Mouse (Mus musculus) G1E (cell line): ENCODE measurements around the gene Gm42742. TPM values are rescaled to one million over a fixed set of nuclear protein-coding genes. Genes with fewer than 3 reads are reported as not detected.

ENCODE experiments used
- ATAC-seq: 2 replicates; pipeline ENCODE4 v1.8.0; 2016; ENCODE audit warnings: mild to moderate bottlenecking; ENCODE audit not compliant: insufficient number of reproducible peaks, poor library complexity, low FRiP score, severe bottlenecking; ENCODE audit errors: extremely low read depth
- DNase-seq: peaks from one replicate; pipeline ENCODE4 v3.0.0; 2012; ENCODE audit warnings: low spot score
- H3K27me3 ChIP-seq: 2 replicates; pipeline ENCODE4 v1.6.1; 2012; ENCODE audit warnings: mild to moderate bottlenecking, low read length, inconsistent platforms; ENCODE audit not compliant: insufficient read depth
- H3K36me3 ChIP-seq: replicated peaks from 2 replicates; pipeline ENCODE3; 2012; ENCODE audit warnings: mild to moderate bottlenecking, inconsistent platforms
- H3K4me1 ChIP-seq: 2 replicates; pipeline ENCODE4 v1.6.1; 2012; ENCODE audit warnings: low read depth, low read length, inconsistent platforms, mixed read lengths; ENCODE audit not compliant: insufficient read depth
- H3K4me3 ChIP-seq: 2 replicates; pipeline ENCODE4 v1.5.1; 2012; ENCODE audit warnings: low read depth, mild to moderate bottlenecking, inconsistent platforms, low read length, moderate library complexity, mixed read lengths
- H3K9me3 ChIP-seq: replicated peaks from 2 replicates; pipeline ENCODE4 v1.6.1; 2012; ENCODE audit warnings: inconsistent platforms
- CTCF ChIP-seq: IDR thresholded peaks from 2 replicates; pipeline ENCODE4 v1.5.1; 2012; ENCODE audit warnings: low read depth, low read length, inconsistent platforms, mixed read lengths
- GATA1 ChIP-seq: IDR thresholded peaks from 2 replicates; pipeline ENCODE4 v1.6.1; 2012; ENCODE audit warnings: borderline replicate concordance, low read length, inconsistent platforms, mixed read lengths
- GATA2 ChIP-seq: IDR thresholded peaks from 2 replicates; pipeline ENCODE4 v1.6.1; 2012; ENCODE audit warnings: low read depth, low read length, inconsistent platforms, borderline replicate concordance
- POLR2AphosphoS5 ChIP-seq: IDR thresholded peaks from 2 replicates; pipeline ENCODE4 v1.6.1; 2012; ENCODE audit warnings: low read depth, low read length, inconsistent platforms; ENCODE audit not compliant: insufficient replicate concordance
- TAL1 ChIP-seq: conservative IDR thresholded peaks from 2 replicates; pipeline ENCODE4 v1.6.1; 2012; ENCODE audit warnings: low read depth, low read length, inconsistent platforms, mixed read lengths
- polyA plus RNA-seq: library from polyadenylated mRNA; stranded (reverse); fragments of >175 nt; gene quantifications from 2 replicates; pipeline ENCODE4 v1.2.3, GENCODE M21; 2012
- total RNA-seq, 2 experiments: library from RNA; stranded (forward) in 1 of 2; stranded (reverse) in 1 of 2; fragments of 200-1000 nt in 1 of 2; fragments of >200 nt in 1 of 2; fragmentation: Nextera tagmentation in 1 of 2; gene quantifications; 2 replicates each; pipeline ENCODE4 v1.2.3; 2014 to 2017

The Gm42742 gene
- total and polyA plus RNA-seq, 3 experiments: 0.93 to 128 (median 21.4) TPM

DNA sequence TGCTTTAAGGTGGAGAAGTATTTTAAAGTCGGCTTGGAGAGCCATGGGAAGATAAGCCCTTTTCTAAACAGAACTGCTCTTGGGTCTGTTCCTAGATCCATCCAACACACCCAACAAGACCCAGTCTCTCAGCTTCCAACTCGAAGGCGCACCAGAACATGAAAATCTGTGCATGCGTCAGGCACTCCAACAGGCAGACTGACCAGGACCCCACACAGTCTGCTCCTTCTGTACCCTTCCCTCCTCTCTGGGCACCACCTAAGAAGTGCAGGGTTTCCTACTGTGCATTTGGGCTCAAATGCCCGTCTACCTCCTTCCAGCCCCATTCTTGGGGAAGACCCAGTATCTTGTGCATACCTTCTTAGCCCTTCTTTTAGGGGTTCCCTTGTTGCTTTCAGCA, 406 bp downstream of the Gm42742 start:
- TF ChIP-seq TAL1: no peak
- TF ChIP-seq GATA2: no peak
- TF ChIP-seq GATA1: no peak
- no peak for TF ChIP-seq POLR2AphosphoS5
- no peak for TF ChIP-seq CTCF
- Histone ChIP-seq H3K9me3 (no peaks in the 10 kb centered on the region), H3K36me3 (peaks cover 76% of the 10 kb centered on the region), H3K27me3 (no peaks in the 10 kb centered on the region), H3K4me3 (peak overlapping the region; percentile 72), H3K4me1 (peaks cover 88% of the 10 kb centered on the region)
- DNase-seq (no peak), ATAC-seq (no peak)

DNA sequence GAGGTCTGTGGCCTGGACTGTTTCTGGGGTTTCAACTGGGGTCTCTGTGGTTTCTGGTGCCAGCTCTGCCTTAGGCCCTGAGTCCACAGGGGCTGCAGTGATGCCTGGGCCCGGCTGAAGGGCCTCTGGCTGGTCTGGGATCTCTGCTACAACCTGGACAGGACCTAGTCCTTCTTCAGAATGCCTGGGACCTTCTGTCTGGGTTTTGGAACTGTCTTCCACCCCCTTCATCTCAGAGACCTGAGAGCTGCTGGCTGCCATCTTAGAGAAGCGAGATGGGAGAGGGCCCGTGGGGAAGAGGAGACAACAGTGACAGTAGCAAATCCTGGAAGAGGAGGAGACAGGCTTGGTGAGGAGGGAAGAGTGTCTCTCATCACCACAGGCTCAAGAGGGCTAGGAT, 866 bp downstream of the Gm42742 start:
- H3K36me3 ChIP-seq: peaks cover 76% of the 10 kb centered on the region
- H3K4me3 ChIP-seq: no peak overlapping the region
- TF ChIP-seq CTCF: no peak
- TF ChIP-seq POLR2AphosphoS5: no peak
- TF ChIP-seq GATA2: no peak
- no peak for TF ChIP-seq TAL1
- TF ChIP-seq GATA1: no peak
- no peak for ATAC-seq
- peaks cover 92% of the 10 kb centered on the region for H3K4me1 ChIP-seq
- DNase-seq: no peak
- H3K27me3 ChIP-seq: no peaks in the 10 kb centered on the region
- no peaks in the 10 kb centered on the region for H3K9me3 ChIP-seq

DNA sequence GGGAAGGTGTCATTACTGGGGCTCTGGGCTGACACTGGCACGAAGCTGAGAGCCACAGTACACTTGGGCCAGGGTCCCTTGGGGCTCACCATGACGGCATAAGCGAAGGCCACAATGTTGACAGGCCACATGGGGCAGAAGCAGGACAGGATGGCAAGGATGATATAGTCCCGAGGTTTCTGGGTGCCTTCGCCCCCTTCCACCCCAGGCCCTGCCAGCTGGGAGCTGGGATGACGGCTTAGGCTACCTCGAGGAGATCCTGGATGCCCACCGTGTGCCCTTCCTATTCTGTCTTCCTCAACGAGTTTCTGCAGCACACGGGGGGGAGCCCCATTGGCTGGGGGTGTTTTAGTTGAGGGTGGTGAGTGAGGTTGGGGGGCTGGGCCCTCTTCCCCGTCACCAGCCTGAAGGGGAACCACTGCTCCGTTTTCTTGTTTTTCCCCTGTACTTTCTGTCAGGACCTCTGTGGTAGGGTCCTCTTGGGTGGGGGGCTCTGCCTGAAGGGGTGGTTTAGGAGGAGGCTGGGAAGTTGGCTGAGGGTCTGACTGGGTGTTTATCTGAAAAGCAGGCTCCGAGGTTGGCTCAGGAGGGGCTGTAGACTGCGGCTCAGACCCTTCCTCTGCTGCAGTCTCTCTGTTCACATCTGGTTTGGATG, 1.5 kb downstream of the Gm42742 start:
- DNase-seq (no peak), ATAC-seq (no peak)
- Histone ChIP-seq H3K27me3 (no peaks in the 10 kb centered on the region), H3K9me3 (no peaks in the 10 kb centered on the region), H3K4me3 (no peak overlapping the region), H3K4me1 (peaks cover 93% of the 10 kb centered on the region), H3K36me3 (peaks cover 76% of the 10 kb centered on the region)
- TF ChIP-seq TAL1: no peak
- TF ChIP-seq GATA1: no peak
- no peak for TF ChIP-seq GATA2

DNA sequence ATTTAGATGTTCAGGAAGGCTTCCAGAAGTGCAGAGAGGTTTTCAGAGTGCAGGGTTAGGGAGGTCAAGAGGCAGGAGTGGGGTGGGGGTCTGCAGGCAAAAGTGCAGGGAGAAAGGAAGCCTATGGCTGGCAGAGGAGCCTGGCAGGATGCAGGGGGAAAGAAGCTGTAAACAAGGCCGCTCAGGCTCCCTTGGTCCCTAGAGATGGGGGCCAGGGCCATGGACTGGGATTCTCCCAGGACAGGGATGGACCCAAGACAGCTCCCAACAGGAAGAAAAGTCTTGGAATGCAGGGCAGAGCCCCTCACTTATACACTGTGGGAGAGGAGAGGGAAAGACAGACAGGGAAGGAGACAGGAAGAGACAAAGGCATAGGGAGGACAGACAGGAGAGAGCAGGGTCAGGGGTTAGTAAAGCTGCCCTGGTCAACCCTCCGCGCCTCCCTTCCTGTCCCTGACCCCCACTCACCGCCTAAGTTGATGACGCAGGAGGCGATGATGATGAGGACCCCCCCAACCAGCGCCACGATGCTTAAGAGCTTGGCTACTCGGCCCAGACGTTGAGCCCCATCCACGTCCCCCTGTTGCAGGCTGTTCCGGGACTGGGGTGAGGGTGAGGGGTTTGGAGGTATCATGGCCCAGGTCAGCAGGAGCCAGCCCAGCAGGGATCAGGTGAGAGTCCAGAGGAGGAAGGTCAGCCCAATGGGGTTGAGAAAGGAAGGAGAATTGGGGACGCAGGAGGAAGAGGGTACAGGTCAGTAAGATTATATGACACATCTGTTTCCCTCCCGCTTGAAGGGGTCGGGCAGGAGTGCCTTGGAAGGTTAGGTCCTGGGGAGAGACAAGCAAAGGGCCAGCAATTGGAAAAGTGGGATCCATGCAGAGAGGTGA, 2.2 kb downstream of the Gm42742 start:
- H3K36me3 ChIP-seq: peaks cover 76% of the 10 kb centered on the region
- H3K9me3 ChIP-seq: no peaks in the 10 kb centered on the region
- H3K4me1 ChIP-seq: peaks cover 92% of the 10 kb centered on the region
- DNase-seq: no peak
- H3K4me3 ChIP-seq: no peak overlapping the region
- TF ChIP-seq GATA1: no peak
- no peak for TF ChIP-seq CTCF
- TF ChIP-seq TAL1: no peak
- TF ChIP-seq GATA2: no peak
- TF ChIP-seq POLR2AphosphoS5: no peak
- no peaks in the 10 kb centered on the region for H3K27me3 ChIP-seq
- ATAC-seq: no peak

DNA sequence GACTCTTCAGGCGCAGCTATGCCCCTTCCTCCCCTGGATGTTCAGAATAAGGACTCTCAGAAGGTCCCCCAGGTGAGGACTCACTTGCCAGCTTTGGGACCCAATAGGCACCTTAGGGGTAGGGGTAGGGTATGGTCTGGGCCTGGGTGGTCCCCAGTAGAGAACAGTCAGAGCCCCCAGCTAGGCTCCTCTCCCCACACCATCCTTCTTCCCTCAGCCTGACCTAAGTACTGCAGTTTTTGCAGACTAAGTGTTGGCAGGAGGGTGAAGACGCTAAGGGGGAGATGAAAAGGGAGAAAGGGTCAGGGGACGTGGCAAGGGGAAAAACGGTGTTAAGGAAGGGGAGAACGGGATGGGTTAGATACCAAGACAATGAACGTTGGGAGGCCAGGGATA, 2.9 kb downstream of the Gm42742 start:
- DNase-seq: no peak
- Histone ChIP-seq H3K4me3 (no peak overlapping the region), H3K4me1 (peaks cover 92% of the 10 kb centered on the region), H3K9me3 (no peaks in the 10 kb centered on the region), H3K27me3 (no peaks in the 10 kb centered on the region), H3K36me3 (peaks cover 76% of the 10 kb centered on the region)
- ATAC-seq: no peak
- TF ChIP-seq GATA1: no peak
- TF ChIP-seq TAL1: no peak
- TF ChIP-seq GATA2: no peak
- no peak for TF ChIP-seq CTCF
- no peak for TF ChIP-seq POLR2AphosphoS5

DNA sequence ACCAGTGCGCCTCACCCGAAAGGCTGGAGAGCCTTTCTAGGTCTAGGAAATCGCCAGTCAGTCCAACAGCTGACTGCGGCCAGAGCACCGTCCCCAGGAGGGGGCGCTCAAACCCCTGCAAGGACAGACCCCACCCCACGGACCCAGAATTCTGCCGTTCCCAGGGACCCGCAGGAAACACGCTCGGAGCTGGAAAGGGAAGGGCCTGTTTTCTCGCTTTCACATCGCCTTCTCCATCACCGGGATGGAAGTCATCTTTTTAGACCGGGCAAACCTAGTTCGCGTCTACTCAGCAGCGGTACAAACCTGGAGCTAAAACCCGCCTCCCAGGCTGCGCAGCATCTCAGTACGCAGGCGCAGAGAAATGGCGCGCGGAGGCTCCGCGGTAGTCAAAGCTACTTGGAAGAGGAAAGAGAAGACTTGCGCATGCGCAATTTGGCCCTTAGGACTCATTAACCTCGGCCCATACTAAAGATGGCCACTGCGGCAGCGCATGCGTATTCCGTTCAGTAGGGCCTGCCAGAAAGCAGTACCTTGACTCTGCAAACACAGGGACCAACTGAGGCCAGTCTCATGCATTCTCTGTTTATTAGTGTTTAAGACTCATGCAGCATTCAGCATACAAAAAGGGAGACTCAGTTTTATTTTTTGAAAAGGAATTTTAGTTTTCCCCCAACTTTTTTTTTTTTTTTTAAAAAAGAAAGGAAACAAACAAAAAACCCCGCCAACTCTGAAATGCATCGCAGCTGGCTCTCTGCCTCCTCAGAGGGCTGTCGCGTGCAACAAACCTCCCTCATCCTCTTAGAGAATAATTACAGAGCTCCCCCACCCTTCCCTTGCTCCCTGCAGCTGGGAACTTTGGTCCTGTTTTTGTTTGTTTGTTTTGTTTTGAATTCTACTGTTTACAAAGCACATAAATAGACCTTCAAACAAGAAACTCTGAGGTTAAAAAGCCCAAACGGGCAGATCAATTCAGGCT, 3.6 kb downstream of the Gm42742 start, which contains the start of gene Pagr1a:
Gene Pagr1a, minus strand, starts transcription at position 382 of the 979 bp plus-strand sequence.
- peaks cover 92% of the 10 kb centered on the region for H3K4me1 ChIP-seq
- H3K9me3 ChIP-seq: no peaks in the 10 kb centered on the region
- peak; percentile 83 for DNase-seq
- TF ChIP-seq POLR2AphosphoS5: no peak
- peak; percentile 81 for TF ChIP-seq CTCF
- H3K27me3 ChIP-seq: no peaks in the 10 kb centered on the region
- peak; percentile 67 for ATAC-seq
- peaks cover 76% of the 10 kb centered on the region for H3K36me3 ChIP-seq
- peak within 1 kb of the TSS; percentile 78 for H3K4me3 ChIP-seq
